Mouse (Mus musculus): ENCODE results near the gene C1ql1. TPM values are rescaled to one million over a fixed set of nuclear protein-coding genes. Genes with fewer than 3 reads are reported as not detected.
"Not testable (repeated sequence)": the region's sequence is repeated elsewhere in the genome, so short reads cannot be mapped to it uniquely, and the experiment has no call there.

The C1ql1 gene
- total RNA-seq (2021): 10 to 100 TPM; 20.7 to 25.2 TPM
- long read RNA-seq, experiment 1, transcript C1ql1-201 (2 exons, 1,473 nt): major isoform, 35 of 41 reads
- long read RNA-seq, experiment 1, partial matches to known transcripts: 5 of 41 reads
- long read RNA-seq, experiment 1, other reads (novel, unspliced or antisense): 1 of 41 reads
- long read RNA-seq, experiment 2, transcript C1ql1-201 (2 exons, 1,473 nt): major isoform, 32 of 41 reads
- long read RNA-seq, experiment 2, partial matches to known transcripts: 7 of 41 reads
- long read RNA-seq, experiment 2, other reads (novel, unspliced or antisense): 2 of 41 reads

GRCm38 (mm10) chr11:102946265-102946991, at the start of gene C1ql1:
C1ql1 (minus strand) TSS chr11:102946688.
- intact Hi-C loops (cut with DNase I): no loop called here
- DNase-seq (ENCODE audit: low spot score in 2 of 2): peak; percentile 31 to 70

DNA sequence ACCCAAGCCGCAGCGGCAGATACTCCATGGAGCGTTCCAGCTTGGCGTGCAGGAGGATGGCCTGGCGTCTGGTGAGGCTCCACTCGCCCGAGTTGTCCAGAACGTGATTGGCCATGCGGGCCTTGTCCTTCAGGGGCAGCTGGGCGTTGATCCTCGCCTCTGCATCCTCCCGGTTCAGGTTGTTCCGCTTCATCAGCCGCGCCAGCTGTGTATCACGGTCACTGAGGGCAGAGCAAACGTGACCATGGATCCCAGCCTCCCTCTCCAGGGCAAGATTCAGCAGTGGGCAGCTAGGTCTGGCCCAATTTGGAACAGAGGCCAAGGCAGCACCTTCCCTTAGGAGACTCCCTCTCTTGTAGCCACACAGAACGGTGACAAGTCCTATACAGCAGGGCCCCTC, 48.5 kb upstream of the C1ql1 start:
- no peak for DNase-seq (ENCODE audit: low spot score in 2 of 2)
- intact Hi-C loops (cut with DNase I): no loop called here

DNA sequence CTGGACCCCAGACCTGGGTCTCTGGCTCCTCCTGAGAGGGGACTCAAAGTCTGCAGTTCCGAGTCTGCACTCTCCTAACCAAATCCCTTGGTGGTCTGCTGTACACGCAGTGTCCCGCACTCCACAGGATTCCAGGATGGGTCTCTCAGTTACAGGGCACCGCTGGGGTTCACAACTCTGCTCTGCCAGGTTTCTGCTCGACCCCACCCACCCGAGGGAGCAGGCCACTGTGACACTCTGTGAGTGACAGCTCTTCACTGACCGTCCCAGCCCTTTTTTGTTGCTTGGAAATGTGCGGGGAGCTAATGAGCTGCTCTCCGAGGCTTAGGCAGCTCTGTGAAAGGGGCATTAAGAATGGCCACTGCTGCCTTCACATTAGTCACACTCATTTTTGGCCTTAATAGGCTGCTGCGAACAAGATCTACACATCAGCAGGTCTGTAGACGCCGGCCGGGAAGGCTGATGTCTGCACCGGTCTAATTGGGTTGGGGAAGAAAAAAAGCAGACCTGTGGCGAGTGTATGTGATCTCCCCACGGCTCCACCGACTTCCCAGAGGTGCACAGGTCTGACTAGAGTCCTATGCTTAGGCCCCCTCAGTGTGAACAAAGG, 47.0 kb upstream of the C1ql1 start:
- intact Hi-C loops (cut with DNase I): loop anchor here (1.0 kb wide), 1 partner anchor 92 kb away; no protein-coding TSS in a partner anchor
- DNase-seq (ENCODE audit: low spot score in 2 of 2): no peak

GRCm38 (mm10) chr11:102992940-102993339, 46.5 kb upstream of the C1ql1 start:
- intact Hi-C loops (cut with DNase I): loop anchor here (1.0 kb wide), 1 partner anchor 92 kb away; no protein-coding TSS in a partner anchor

GRCm38 (mm10) chr11:102991681-102992080, 45.2 kb upstream of the C1ql1 start:
- intact Hi-C loops (cut with DNase I): no loop called here
- DNase-seq (ENCODE audit: low spot score in 2 of 2): no peak

More at GRCm38 (mm10) chr11:102992940-102993339, 46.5 kb upstream of the C1ql1 start:
- peak in 1 of 2 experiments; percentile 74 for DNase-seq (ENCODE audit: low spot score in 2 of 2)

GRCm38 (mm10) chr11:102990152-102990663, 43.7 kb upstream of the C1ql1 start:
- intact Hi-C loops (cut with DNase I): no loop called here
- DNase-seq (ENCODE audit: low spot score in 2 of 2): peak in 1 of 2 experiments; percentile 57

DNA sequence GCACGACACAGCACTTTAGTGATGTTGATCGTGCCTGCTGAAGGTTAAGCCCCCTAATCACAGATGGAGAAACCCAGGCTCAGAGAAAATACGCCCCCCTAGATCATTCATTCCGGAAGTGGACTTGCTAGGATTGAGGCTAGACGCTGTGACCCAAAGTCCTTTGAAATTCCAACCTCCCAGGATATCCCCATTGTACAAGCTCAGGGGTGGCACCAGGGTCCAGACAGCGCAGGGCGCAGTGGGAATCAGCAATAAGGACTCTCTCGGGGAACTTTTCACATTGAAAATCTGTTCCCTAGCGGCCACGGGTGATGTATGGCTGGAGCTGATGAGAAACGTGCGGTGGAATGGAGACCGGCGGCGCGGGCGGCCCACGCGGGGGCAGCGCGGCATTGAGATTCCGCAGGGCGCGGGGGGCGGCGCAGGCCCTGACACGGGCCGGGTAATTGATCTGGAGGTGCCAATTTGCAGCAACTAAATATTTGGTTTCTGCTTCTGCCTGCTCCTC, 43.2 kb upstream of the C1ql1 start:
- no peak for DNase-seq (ENCODE audit: low spot score in 2 of 2)
- intact Hi-C loops (cut with DNase I): no loop called here

- intact Hi-C loops (cut with DNase I): no loop called here
- DNase-seq (ENCODE audit: low spot score in 2 of 2): no peak
These were observed 38.7 kb upstream of the C1ql1 start for GRCm38 (mm10) chr11:102985160-102985559.

DNA sequence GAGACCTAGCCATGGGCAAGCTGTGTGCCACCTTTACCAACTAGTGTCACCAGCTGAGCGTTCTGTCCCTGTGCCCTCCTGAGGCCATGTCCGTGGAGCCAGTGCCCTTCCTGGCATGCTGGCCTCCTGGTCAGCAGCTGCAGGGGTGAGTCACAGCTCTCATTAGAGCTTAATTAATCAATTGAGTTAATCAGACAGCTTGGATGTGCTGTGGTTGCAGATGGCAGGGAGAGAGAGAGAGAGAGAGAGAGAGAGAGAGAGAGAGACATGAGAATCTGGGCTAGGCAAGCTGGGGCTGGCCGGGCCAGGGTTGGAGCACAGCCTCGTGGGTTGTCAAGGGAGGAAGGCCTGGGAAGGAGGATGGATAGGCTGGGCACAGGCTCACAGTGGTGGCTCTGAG, 38.1 kb upstream of the C1ql1 start:
- DNase-seq (ENCODE audit: low spot score in 2 of 2): no peak
- intact Hi-C loops (cut with DNase I): no loop called here

DNA sequence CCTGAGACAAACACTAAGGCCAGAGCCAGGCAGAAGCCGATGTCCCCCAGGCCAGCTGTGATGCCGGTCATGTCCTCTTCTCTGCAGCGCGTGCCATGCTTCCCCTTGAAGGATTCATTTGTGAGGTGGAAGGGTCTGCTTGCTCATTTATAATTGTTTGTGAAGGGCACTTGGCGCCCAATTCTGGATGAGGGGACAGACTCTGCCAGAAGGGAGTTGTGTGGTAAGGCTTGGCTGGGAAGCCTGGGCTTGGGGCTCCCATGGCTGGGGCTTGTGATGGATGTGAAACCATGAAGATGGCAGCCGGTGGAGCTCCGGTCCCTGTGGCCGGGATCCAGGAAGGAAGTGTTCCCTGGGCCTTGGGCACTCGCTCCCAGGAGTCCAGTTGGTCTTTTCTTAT, 37.6 kb upstream of the C1ql1 start:
- intact Hi-C loops (cut with DNase I): no loop called here
- DNase-seq (ENCODE audit: low spot score in 2 of 2): no peak

DNA sequence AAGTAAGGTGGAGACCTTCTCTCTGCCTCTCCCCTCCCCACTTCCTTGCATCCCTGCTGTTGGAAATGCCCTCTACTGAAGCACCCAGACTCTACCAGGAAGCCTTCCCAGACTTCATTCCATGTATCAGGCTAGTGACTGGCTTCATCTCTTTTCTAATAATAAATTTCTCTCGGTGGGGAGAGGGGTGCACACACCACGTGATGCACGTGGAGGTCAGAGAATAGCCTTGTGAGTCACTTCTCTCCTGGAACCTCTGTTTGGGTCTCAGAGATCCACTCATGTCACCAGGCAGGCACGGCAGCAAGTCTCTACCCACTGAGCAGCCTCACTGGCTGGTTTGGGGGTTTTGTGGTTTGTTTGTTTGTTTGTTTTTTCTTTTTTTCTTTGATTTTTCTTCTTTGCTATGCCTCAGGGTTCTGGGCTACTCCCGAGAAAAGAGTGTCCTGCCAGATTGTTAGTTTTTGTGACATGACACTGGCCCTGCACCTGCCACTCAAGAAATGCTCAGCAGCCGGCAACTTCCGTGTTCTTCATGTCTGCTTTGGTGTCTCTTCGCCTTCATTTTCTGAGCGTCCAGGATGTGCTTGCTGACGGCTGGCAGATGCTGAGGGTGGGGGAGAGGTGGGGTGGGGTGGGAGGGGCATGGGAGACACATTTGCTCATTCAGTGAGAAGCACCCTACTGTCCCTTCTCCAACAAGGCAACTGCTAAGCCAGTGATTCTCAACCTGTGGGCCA, 34.8 kb upstream of the C1ql1 start:
- intact Hi-C loops (cut with DNase I): no loop called here
- no peak for DNase-seq (ENCODE audit: low spot score in 2 of 2)

DNA sequence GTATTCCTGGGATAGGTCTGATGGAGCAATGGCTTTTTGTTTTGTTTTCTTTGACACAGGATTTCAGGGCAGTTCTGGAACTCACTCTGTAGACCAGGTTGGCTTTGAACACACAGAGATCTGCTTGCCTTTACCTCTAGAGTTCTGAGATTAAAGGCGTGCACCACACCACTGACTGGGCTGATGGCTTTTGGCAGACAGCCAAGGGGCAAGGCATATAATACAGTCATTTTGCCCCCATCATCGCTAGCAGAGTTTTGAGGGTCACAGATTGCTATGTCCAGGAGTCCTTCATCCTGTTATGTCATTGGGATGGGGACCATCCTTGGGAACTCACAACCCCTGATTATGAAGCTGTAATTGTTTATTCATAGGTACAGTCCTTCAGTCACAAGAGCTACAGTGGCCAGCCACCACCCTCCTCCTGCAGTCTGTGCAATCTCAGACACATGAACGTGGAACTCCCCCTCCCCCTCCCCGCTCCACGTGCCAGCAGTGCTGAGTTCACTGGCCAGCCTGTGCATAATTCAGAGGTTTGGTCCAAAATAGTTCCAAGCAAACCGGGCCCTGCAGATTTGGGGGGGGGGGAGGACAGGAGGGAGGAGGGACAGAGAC, 31.7 kb upstream of the C1ql1 start:
- intact Hi-C loops (cut with DNase I): no loop called here
- no peak for DNase-seq (ENCODE audit: low spot score in 2 of 2)

DNA sequence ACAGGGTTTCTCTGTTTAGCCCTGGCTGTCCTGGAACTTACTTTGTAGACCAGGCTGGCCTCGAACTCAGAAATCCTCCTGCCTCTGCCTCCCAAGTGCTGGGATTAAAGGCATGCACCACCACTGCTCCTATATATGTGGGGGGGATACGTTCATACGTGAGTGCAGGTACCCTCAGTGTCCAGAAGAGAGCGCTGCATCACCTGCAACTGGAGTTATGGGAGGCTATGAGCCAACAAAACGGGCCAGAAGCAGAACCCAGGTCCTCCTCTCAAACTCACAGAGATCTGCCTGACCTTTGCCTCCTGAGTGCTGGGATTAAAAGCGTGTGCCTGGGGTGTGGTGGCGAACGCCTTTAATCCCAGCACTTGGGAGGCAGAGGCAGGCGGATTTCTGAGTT, 29.5 kb upstream of the C1ql1 start:
- DNase-seq (ENCODE audit: low spot score in 2 of 2); intact Hi-C loops (cut with DNase I): not testable (repeated sequence)

GRCm38 (mm10) chr11:102972326-102972725, 25.8 kb upstream of the C1ql1 start:
- intact Hi-C loops (cut with DNase I): no loop called here
- no peak for DNase-seq (ENCODE audit: low spot score in 2 of 2)

DNA sequence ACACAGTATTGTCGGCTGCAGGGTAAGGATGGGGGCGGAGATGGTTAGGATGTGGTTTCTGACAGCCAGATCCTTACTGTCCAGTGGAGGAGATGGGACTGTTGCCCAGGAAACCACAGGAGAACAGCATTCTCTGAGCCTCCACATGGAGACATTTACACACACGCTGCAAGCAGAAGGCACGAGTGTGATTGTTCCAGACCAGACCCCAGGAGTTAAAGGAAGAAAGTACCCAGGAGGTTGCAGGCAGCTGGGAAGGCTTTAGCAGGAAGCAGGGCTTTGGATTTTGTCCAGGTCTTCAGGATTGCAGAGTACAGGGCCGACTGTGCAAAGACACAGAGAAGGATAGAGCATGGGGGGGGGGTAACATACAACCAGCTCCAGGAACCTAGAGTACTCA, 25.1 kb upstream of the C1ql1 start:
- intact Hi-C loops (cut with DNase I): no loop called here
- DNase-seq (ENCODE audit: low spot score in 2 of 2): peak in 1 of 2 experiments; percentile 54

GRCm38 (mm10) chr11:102964547-102965091, 18.1 kb upstream of the C1ql1 start:
- no peak for DNase-seq (ENCODE audit: low spot score in 2 of 2)
- intact Hi-C loops (cut with DNase I): no loop called here

DNA sequence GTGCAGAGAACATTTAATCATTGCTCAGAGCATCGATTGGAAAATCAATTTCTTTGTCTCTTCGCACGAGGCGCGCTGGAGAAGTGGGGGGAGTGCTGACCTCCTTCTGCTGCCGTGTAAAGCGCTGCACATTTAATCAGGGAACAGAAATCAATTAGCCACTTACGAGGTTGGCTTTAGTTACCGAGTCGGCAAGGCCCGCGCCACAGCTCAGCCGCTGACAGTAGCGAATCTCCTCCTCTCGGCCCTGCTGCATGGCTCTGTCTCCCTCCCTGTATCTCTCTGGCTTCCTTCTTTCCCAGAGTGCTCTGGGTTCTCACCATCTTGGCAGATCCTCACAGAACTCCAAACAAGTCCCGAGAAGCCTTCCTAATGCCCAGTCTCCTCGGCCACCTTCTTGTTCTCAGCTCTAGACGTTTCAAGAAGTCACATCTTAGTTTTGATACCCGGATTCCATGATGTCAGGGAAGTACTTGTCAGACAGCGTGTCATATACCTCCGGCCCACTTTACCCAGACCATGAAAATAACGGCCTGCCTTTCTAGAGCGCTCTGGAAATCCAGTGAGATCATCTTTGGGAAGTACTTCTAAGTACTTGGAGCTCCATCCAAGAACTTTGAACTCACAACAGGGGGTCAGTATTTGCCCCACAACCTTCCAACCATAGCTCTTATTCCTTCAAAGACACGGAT, 17.5 kb upstream of the C1ql1 start:
- intact Hi-C loops (cut with DNase I): no loop called here
- no peak for DNase-seq (ENCODE audit: low spot score in 2 of 2)

DNA sequence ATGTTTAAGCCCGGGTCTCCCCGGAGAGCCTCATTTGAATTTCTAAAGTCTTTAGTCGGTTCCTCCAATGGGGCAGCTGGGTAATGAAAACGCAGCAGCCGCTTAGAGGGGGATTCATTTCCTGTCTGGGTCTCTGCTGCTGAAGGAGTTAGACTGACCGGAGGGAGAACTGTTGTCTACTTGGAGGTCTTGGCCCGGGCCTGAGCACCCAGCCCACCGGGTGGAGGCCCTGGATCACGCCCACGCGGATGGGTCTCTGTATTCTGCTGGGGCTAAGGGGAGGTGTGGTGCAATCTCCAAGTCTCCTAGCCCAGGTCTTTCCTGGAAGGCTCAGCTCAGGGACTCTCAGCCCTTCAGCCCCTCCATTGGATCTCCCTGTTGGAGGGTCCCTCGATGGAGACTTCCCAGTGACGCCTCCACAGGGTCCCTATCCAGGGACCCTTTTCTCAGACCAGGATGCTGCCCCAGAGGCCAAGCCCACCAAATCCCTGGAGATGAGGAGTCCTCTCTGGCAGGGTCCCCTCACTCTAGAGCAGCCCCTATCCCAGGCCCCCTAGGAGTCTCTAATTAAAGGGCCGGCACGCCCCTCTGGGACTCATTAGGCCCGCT, 16.9 kb upstream of the C1ql1 start:
- intact Hi-C loops (cut with DNase I): no loop called here
- DNase-seq (ENCODE audit: low spot score in 2 of 2): no peak
